Mouse (Mus musculus) brain, embryonic 14.5 days (tissue): Measurements from ENCODE around the gene Glyat.

ENCODE experiments used
- CTCF ChIP-seq: fragments of 200-500 bp; IDR thresholded peaks from 2 replicates; pipeline ENCODE4 v1.5.1; 2012; ENCODE audit warnings: inconsistent platforms, mild to moderate bottlenecking, moderate library complexity, borderline replicate concordance; ENCODE audit not compliant: insufficient read depth, insufficient read length; ENCODE audit errors: extremely low read depth
- POLR2A ChIP-seq: fragments of 200-500 bp; IDR thresholded peaks from 2 replicates; pipeline ENCODE4 v1.6.1; 2012; ENCODE audit warnings: mild to moderate bottlenecking, inconsistent platforms, borderline replicate concordance; ENCODE audit not compliant: poor library complexity, insufficient read depth, insufficient read length, severe bottlenecking; ENCODE audit errors: extremely low read depth

DNA sequence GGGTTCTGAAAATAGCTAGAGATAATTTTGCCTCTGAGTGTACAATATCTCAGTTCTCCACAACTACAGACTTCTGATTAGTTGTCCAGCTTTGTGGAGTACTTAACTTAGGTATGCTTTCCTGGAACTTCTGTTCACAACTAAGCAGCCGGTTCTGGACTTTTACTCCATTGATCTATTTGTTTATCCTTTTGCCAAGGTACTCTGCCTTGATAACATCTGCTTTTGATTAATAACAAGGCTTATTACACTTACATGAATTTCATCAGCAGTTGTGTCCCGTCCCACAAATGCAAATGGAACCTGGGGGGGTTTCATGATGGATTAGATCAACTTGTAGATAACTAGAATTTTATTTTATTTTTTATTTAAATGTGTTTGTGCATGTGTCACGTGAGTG is 3.8 kb downstream of the Glyat start:
- TF ChIP-seq CTCF = no peak
- TF ChIP-seq POLR2A = no peak
